Mouse (Mus musculus) thymus, adult 2 months (tissue): ENCODE measurements around the gene Igsf3.

ENCODE experiments used
- CTCF ChIP-seq: fragments of 200-500 bp; IDR thresholded peaks from 2 replicates; pipeline ENCODE4 v1.5.1; 2012; ENCODE audit warnings: mild to moderate bottlenecking, control low read depth, low read length, moderate library complexity, borderline replicate concordance; ENCODE audit not compliant: control insufficient read depth, poor library complexity, insufficient read depth; ENCODE audit errors: extremely low read depth
- POLR2A ChIP-seq: fragments of 200-500 bp; IDR thresholded peaks from 2 replicates; pipeline ENCODE4 v1.6.1; 2012; ENCODE audit warnings: mild to moderate bottlenecking, low read length, control low read depth, moderate library complexity; ENCODE audit not compliant: control insufficient read depth, poor library complexity, insufficient read depth; ENCODE audit errors: extremely low read depth

GRCm38 (mm10) chr3:101435672-101436071 is 58.8 kb downstream of the Igsf3 start:
- TF ChIP-seq CTCF (no peak), POLR2A (no peak)
